Mouse (Mus musculus) small intestine, adult 2 months (tissue): ENCODE results near the gene Plk4.
"Not testable (repeated sequence)": the region's sequence is repeated elsewhere in the genome, so short reads cannot be mapped to it uniquely, and the experiment has no call there.

ENCODE experiments used
- CTCF ChIP-seq: fragments of 200-500 bp; IDR thresholded peaks from 2 replicates; pipeline ENCODE4 v1.5.1; 2012; ENCODE audit warnings: low read depth, mild to moderate bottlenecking, control low read depth, inconsistent platforms, low read length, moderate library complexity, mixed read lengths; ENCODE audit not compliant: insufficient replicate concordance, insufficient read length; ENCODE audit errors: extremely low read depth
- POLR2A ChIP-seq: fragments of 200-500 bp; IDR thresholded peaks from 2 replicates; pipeline ENCODE4 v1.6.1; 2012; ENCODE audit warnings: low read depth, mild to moderate bottlenecking, control low read depth, inconsistent platforms, low read length, moderate library complexity

DNA sequence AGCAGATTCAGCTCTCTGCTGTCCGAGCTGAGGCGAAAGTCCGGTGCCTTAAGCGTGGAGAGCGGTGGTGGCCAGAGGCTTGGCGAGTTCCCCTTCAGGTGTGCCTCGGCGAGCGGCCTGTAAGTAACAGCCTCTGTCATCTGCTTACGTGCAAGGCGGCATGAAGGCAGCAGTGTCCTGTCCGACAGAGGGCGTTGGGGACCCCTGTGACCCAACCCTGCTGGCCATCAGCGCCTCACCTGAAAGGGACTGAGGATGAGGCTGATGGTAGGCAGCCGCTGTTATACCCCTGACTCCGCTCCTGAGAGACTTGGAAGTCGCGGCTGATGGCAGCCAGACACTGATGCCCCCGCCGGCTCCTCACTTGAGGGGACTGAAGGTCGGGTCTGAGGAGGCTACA lies 47.2 kb downstream of the Plk4 start:
- not testable (repeated sequence) for TF ChIP-seq POLR2A, CTCF
